Mouse (Mus musculus) C2C12 (cell line): ENCODE measurements around the gene Vps33a. TPM values are rescaled to one million over a fixed set of nuclear protein-coding genes. Genes with fewer than 3 reads are reported as not detected.

ENCODE experiments used
- H3K27me3 ChIP-seq: one replicate; pipeline ENCODE4 v1.6.1; 2011; ENCODE audit not compliant: control insufficient read depth, insufficient read depth, insufficient read length
- H3K36me3 ChIP-seq: one replicate; pipeline ENCODE4 v1.6.1; 2011; ENCODE audit not compliant: control insufficient read depth, insufficient read depth
- H3K4me3 ChIP-seq: one replicate; pipeline ENCODE4 v1.5.1; 2011; ENCODE audit warnings: mild to moderate bottlenecking, control low read depth; ENCODE audit not compliant: poor library complexity, insufficient read depth, severe bottlenecking
- H3K79me2 ChIP-seq: one replicate; pipeline ENCODE4 v1.6.1; 2011; ENCODE audit not compliant: control insufficient read depth, insufficient read depth
- H3K79me3 ChIP-seq: one replicate; pipeline ENCODE4 v1.6.1; 2011; ENCODE audit warnings: low read depth, control low read depth
- H3ac ChIP-seq: one replicate; pipeline ENCODE3; 2011; ENCODE audit warnings: low read depth; ENCODE audit not compliant: control insufficient read depth, insufficient read length
- CEBPB ChIP-seq: IDR thresholded peaks from one replicate; pipeline ENCODE4 v1.6.1; 2011; ENCODE audit warnings: low read depth, mild to moderate bottlenecking, control low read depth, moderate library complexity
- CTCF ChIP-seq: IDR thresholded peaks from one replicate; pipeline ENCODE4 v1.5.1; 2011; ENCODE audit not compliant: control insufficient read depth, insufficient read depth, insufficient read length
- FOSL1 ChIP-seq: IDR thresholded peaks from one replicate; pipeline ENCODE4 v1.8.0; 2011; ENCODE audit warnings: mild to moderate bottlenecking, low read length; ENCODE audit not compliant: poor library complexity, insufficient read depth, severe bottlenecking
- MAX ChIP-seq: IDR thresholded peaks from one replicate; pipeline ENCODE4 v1.6.1; 2011; ENCODE audit warnings: mild to moderate bottlenecking, control low read depth
- MYOD1 ChIP-seq: IDR thresholded peaks from one replicate; pipeline ENCODE4 v1.6.1; 2011; ENCODE audit warnings: low read depth; ENCODE audit not compliant: control insufficient read depth, insufficient read length
- MYOG ChIP-seq: IDR thresholded peaks from one replicate; pipeline ENCODE4 v1.6.1; 2011; ENCODE audit not compliant: control insufficient read depth, insufficient read length; ENCODE audit errors: extremely low read depth
- USF1 ChIP-seq: IDR thresholded peaks from one replicate; pipeline ENCODE4 v1.6.1; 2011; ENCODE audit warnings: low read depth, mild to moderate bottlenecking, control low read depth, moderate library complexity
- long read RNA-seq, 2 experiments: library from polyadenylated mRNA; unstranded; transcript quantifications; one replicate each; pipeline ENCODE4 v2.0.0; 2019 to 2020
- polyA plus RNA-seq: library from polyadenylated mRNA; unstranded; fragments of >200 nt; fragmentation: generic; extraction: Trizol; gene quantifications from one replicate; pipeline ENCODE4 v1.2.1, GENCODE M21; 2012; ENCODE audit warnings: missing spikeins

Gene Vps33a
- 18.4 TPM for polyA plus RNA-seq
- long read RNA-seq, experiment 1, full-length matches to known transcripts = 27 of 38 reads
- long read RNA-seq, experiment 1, partial matches to known transcripts = 1 of 38 reads
- long read RNA-seq, experiment 1, other reads (novel, unspliced or antisense) = 10 of 38 reads
- long read RNA-seq, experiment 2, full-length matches to known transcripts = 388 of 419 reads
- long read RNA-seq, experiment 2, partial matches to known transcripts = 6 of 419 reads
- long read RNA-seq, experiment 2, other reads (novel, unspliced or antisense) = 25 of 419 reads

GRCm38 (mm10) chr5:123572357-123573186 lies at the start of gene Vps33a:
Vps33a (minus strand) TSS chr5:123573038.
- TF ChIP-seq CEBPB (no peak), MAX (peak; percentile 44), USF1 (peak; percentile 100)
- Histone ChIP-seq H3K27me3 (no peaks in the 10 kb centered on the region), H3K4me3 (peak within 1 kb of the TSS; percentile 87), H3ac (peak within 1 kb of the TSS; percentile 73), H3K79me2 (peaks cover 12% of the 10 kb centered on the region), H3K36me3 (peaks cover 3% of the 10 kb centered on the region), H3K79me3 (peaks cover 5% of the 10 kb centered on the region)

- Histone ChIP-seq H3K36me3 (peaks cover 37% of the 10 kb centered on the region), H3K27me3 (no peaks in the 10 kb centered on the region), H3K4me3 (no peak overlapping the region), H3K79me2 (no peaks in the 10 kb centered on the region), H3ac (no peak overlapping the region), H3K79me3 (no peaks in the 10 kb centered on the region)
- no peak for TF ChIP-seq USF1
- TF ChIP-seq MYOG = no peak
- TF ChIP-seq MAX = no peak
- no peak for TF ChIP-seq MYOD1
- TF ChIP-seq CEBPB = no peak
- no peak for TF ChIP-seq FOSL1
- TF ChIP-seq CTCF = no peak
Observed at GRCm38 (mm10) chr5:123622421-123622820, 49.6 kb upstream of the Vps33a start.

- TF ChIP-seq MAX (no peak), FOSL1 (no peak), MYOG (no peak), CEBPB (no peak), MYOD1 (no peak), CTCF (no peak), USF1 (no peak)
- H3K4me3 ChIP-seq = no peak overlapping the region
- H3K79me3 ChIP-seq = no peaks in the 10 kb centered on the region
- no peak overlapping the region for H3ac ChIP-seq
- no peaks in the 10 kb centered on the region for H3K79me2 ChIP-seq
- H3K36me3 ChIP-seq = peaks cover 65% of the 10 kb centered on the region
- no peaks in the 10 kb centered on the region for H3K27me3 ChIP-seq
Observed at GRCm38 (mm10) chr5:123618558-123618957, 45.7 kb upstream of the Vps33a start.

GRCm38 (mm10) chr5:123614246-123614645 lies 41.4 kb upstream of the Vps33a start:
- Histone ChIP-seq H3K79me2 (no peaks in the 10 kb centered on the region), H3K27me3 (no peaks in the 10 kb centered on the region), H3K36me3 (peaks cover 63% of the 10 kb centered on the region), H3K4me3 (no peak overlapping the region), H3ac (no peak overlapping the region), H3K79me3 (no peaks in the 10 kb centered on the region)
- TF ChIP-seq MYOG (no peak), USF1 (no peak), MYOD1 (no peak), FOSL1 (no peak), CTCF (no peak), CEBPB (no peak), MAX (no peak)

GRCm38 (mm10) chr5:123609843-123610242 lies 37.0 kb upstream of the Vps33a start:
- Histone ChIP-seq H3K79me2 (no peaks in the 10 kb centered on the region), H3ac (no peak overlapping the region), H3K36me3 (peaks cover 54% of the 10 kb centered on the region), H3K79me3 (no peaks in the 10 kb centered on the region), H3K4me3 (no peak overlapping the region), H3K27me3 (no peaks in the 10 kb centered on the region)
- TF ChIP-seq FOSL1 (no peak), CTCF (peak; percentile 65)

DNA sequence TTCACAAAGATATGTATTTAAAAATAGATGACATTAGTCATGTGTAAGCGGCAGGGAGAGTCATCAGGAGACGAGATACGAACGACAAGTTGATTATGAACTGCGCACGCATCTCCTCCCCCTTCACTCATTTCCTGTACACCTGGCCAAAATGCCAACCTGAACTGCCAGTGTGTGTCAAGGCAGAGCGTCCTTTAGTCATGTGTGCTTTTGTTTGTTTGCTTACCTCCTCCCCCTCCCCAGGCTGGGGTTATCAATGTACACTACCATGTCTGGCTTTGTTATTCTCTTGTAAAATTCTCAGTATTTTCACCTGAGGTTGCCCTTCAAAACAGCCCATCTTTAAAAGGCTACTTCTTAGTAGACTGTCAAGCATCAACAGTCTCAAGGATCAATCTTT lies 36.6 kb upstream of the Vps33a start:
- H3K4me3 ChIP-seq = no peak overlapping the region
- TF ChIP-seq MAX (no peak), MYOG (no peak), CTCF (no peak), CEBPB (no peak), USF1 (no peak), MYOD1 (no peak), FOSL1 (no peak)
- no peaks in the 10 kb centered on the region for H3K79me2 ChIP-seq
- no peak overlapping the region for H3ac ChIP-seq
- H3K27me3 ChIP-seq = no peaks in the 10 kb centered on the region
- no peaks in the 10 kb centered on the region for H3K79me3 ChIP-seq
- peaks cover 50% of the 10 kb centered on the region for H3K36me3 ChIP-seq
